Mouse (Mus musculus): ENCODE measurements around the gene Gad1.

Gene Gad1

GRCm38 (mm10) chr2:70564646-70565315, 11.9 kb downstream of the Gad1 start:
- DNase-seq (ENCODE audit: low read depth, low spot score), result no peak

- no peak for DNase-seq (ENCODE audit: low read depth, low spot score)
Measured at GRCm38 (mm10) chr2:70565651-70566602, 13.1 kb downstream of the Gad1 start.

GRCm38 (mm10) chr2:70566603-70566981, 13.7 kb downstream of the Gad1 start:
- DNase-seq (ENCODE audit: low read depth, low spot score), result no peak

- no peak for DNase-seq (ENCODE audit: low read depth, low spot score)
Measured at GRCm38 (mm10) chr2:70567071-70567681, 14.3 kb downstream of the Gad1 start.

GRCm38 (mm10) chr2:70567682-70568077, 14.8 kb downstream of the Gad1 start:
- no peak for DNase-seq (ENCODE audit: low read depth, low spot score)

GRCm38 (mm10) chr2:70568198-70568941, 15.5 kb downstream of the Gad1 start:
- DNase-seq (ENCODE audit: low read depth, low spot score), result no peak

- no peak for DNase-seq (ENCODE audit: low read depth, low spot score)
Measured at GRCm38 (mm10) chr2:70571698-70572097, 18.8 kb downstream of the Gad1 start.

GRCm38 (mm10) chr2:70572251-70572650, 19.4 kb downstream of the Gad1 start:
- no peak for DNase-seq (ENCODE audit: low read depth, low spot score)

GRCm38 (mm10) chr2:70573544-70574210, 20.8 kb downstream of the Gad1 start:
- DNase-seq (ENCODE audit: low read depth, low spot score), result no peak

GRCm38 (mm10) chr2:70588200-70588599, 35.3 kb downstream of the Gad1 start:
- no peak for DNase-seq (ENCODE audit: low read depth, low spot score)

GRCm38 (mm10) chr2:70592432-70592831, 39.6 kb downstream of the Gad1 start:
- no peak for DNase-seq (ENCODE audit: low read depth, low spot score)

GRCm38 (mm10) chr2:70593670-70594069, 40.8 kb downstream of the Gad1 start:
- no peak for DNase-seq (ENCODE audit: low read depth, low spot score)

GRCm38 (mm10) chr2:70595896-70596295, 43.0 kb downstream of the Gad1 start:
- no peak for DNase-seq (ENCODE audit: low read depth, low spot score)

- no peak for DNase-seq (ENCODE audit: low read depth, low spot score)
Measured at GRCm38 (mm10) chr2:70609769-70610168, 56.9 kb downstream of the Gad1 start.

- DNase-seq (ENCODE audit: low read depth, low spot score), result no peak
Measured at GRCm38 (mm10) chr2:70614745-70615351, 62.0 kb downstream of the Gad1 start.

- no peak for DNase-seq (ENCODE audit: low read depth, low spot score)
Measured at GRCm38 (mm10) chr2:70616076-70616475, 63.2 kb downstream of the Gad1 start.

GRCm38 (mm10) chr2:70616617-70617016, 63.7 kb downstream of the Gad1 start:
- no peak for DNase-seq (ENCODE audit: low read depth, low spot score)

- no peak for DNase-seq (ENCODE audit: low read depth, low spot score)
Measured at GRCm38 (mm10) chr2:70619232-70619835, 66.5 kb downstream of the Gad1 start.

- DNase-seq (ENCODE audit: low read depth, low spot score), result peak; percentile 39
Measured at GRCm38 (mm10) chr2:70620225-70620624, 67.4 kb downstream of the Gad1 start.

- no peak for DNase-seq (ENCODE audit: low read depth, low spot score)
Measured at GRCm38 (mm10) chr2:70622244-70622643, 69.4 kb downstream of the Gad1 start.
